Mouse (Mus musculus) layer of hippocampus, adult 11-12 months (tissue): Measurements from ENCODE around the gene Gm12789.
"Not testable (repeated sequence)": the region's sequence is repeated elsewhere in the genome, so short reads cannot be mapped to it uniquely, and the experiment has no call there.

Experiments used
- DNase-seq: peaks from one replicate; pipeline ENCODE4 v3.0.0; 2022; ENCODE audit warnings: low spot score

Gene Gm12789

DNA sequence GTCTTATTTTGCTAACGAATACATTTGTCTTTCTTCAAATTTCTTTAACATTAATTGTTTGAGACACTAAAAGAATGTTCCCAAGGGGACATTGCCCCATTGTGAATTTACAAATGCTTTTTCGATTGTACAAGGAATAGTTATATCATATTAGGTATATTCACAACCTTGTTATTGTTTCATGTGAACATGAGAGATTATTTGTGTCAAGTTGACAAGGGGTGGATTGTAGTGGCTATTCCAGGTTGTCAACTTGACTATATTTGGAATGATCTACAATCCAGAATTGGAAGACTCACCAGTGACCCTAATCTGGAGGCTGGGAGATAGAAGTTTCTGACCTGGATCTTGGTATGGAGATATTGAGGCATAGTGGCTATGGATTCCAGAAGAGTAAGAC lies at the start of gene Gm12789:
Gm12789 (plus strand) TSS at position 301 of the 400 bp plus-strand sequence.
- not testable (repeated sequence) for DNase-seq

DNA sequence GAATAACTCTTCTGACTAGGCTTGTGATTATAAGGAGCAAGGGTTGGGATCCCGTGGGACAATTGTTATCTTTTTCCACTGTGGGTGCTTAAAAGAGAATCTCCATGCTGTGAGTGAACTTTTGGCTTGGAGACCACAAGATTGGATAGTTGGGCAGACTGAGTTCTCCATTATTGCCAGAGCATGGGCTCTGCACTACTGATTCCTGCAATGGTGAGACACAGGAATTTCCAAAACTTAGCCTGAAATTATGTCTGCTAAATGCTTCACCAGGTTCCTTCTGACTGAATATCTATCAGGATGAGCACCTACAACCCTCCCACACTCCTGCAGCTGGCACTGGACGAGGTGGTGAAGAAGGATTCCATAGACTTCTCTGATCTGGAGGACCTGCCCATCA lies 46.3 kb upstream of the Gm12789 start, which contains the start of gene Gm12794:
Gm12794 (plus strand) TSS at position 301 of the 400 bp plus-strand sequence.
- not testable (repeated sequence) for DNase-seq

DNA sequence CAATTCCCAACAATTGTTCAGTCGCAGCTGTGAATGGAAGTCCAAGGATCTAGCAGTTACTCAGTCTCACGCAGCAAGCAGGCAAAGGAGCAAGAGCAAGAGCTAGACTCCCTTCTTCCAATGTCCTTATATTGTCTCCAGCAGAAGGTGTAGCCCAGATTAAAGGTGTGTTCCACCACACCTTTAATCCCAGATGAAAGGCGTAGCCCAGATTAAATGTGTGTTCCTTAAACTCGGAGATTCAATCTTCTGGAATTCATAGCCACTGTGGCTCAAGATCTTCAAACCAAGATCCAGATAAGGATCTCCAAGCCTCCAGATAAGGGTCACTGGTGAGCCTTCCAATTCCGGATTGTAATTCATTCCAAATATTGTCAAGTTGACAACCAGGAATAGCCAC lies 5.5 kb upstream of the Gm12789 start, which contains the start of gene Gm12790:
Gm12790 (minus strand) TSS at position 101 of the 400 bp plus-strand sequence.
- DNase-seq = not testable (repeated sequence)

DNA sequence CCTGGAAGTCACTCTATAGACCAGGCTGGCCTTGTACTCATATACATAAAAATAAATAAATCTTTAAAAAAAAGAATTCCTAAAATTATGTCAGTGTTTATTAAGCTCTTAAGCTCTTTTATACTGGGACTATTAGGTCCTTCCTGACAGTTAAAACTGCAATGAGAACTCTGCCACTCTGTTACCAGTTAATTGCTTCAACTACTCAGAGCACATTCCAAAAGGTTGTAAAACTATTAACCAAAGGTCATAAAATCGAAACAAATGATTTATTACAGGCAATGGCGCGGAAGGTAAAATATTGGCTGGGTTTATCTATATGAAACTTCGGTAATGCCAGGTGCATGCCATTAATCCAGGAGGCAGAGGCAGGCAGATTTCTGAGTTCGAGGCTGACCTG lies 748 bp upstream of the Gm12789 start:
- DNase-seq = no peak

DNA sequence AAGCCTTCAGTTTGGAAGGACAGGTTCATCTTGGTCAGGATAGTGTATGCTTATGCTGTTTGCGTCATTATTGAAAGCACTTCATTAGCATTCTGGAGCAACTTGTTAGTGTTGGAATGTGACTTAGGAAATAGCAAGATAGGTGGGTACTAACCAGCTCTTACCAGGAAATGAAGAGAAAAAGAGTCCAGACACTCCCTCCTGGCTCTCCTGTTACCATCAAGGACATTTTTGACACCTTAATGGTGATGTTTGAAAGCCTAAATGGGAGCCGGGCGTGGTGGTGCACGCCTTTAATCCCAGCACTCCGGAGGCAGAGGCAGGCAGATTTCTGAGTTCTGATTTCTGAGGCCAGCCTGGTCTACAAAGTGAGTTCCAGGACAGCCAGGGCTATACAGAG lies 11.0 kb downstream of the Gm12789 start:
- no peak for DNase-seq

DNA sequence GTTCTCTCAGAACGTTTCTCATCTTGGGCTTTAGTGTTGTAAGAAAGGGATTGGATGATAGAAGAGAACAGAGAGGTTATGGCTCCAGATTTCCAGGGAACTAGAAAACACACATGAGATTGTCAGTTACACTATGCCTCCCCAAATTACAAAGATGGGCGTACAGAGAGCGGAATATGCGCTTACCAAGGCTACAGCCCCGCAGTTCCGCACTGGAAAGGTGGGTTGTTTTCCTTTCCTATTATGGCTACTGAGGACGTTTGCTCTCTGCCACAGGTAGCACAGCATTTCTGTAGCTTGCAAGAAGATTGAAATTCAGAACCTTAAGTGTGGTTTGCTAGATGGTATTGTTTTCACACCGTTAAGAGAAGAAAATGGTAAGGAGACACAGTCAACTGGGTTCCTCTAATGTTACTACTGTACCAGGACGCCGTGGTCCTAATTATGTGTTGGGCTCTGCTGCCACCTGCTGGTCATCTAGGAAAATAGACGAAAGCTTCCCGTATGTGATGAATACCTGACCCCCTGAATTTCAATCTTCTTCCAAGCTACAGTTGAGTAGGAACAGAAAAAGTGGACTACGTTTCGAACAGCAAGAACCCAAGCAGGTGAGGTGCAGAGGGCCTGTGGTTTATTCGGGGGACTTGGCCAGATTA lies 12.0 kb downstream of the Gm12789 start:
- DNase-seq = peak; percentile 41

DNA sequence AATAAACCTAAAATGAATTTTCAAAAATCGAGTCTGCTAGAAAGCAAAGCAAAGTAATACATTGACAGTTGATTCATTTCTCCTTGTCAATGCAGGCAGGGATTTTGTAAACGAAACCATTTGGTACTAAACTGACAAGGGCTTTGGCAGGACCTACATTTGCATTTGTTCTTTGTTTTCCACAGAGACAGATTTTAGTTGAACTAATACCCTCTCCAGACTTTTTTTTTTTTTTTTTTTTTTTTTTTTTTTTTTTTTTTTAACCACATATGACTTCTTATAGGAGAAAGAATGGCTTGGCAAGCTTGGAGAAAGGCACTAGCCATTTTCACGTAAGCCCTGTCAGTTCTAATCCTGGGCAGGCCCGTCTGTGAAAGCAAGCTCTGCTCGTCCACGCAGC lies 40.2 kb downstream of the Gm12789 start:
- DNase-seq = no peak
